Mouse (Mus musculus) MEL (cell line): ENCODE data around the gene Casp6. TPM values are rescaled to one million over a fixed set of nuclear protein-coding genes. Genes with fewer than 3 reads are reported as not detected.

Experiments
- DNase-seq: peaks from one replicate; pipeline ENCODE4 v3.0.0; 2011; ENCODE audit warnings: low read depth, low spot score
- H3K27ac ChIP-seq: 2 replicates; pipeline ENCODE4 v1.5.1; 2012; ENCODE audit warnings: low read depth, mild to moderate bottlenecking, control low read depth, low read length, moderate library complexity; ENCODE audit not compliant: control insufficient read depth
- H3K27me3 ChIP-seq, 2 experiments: fragments of 150-350 bp in 1 of 2; sonication (generic) in 1 of 2; 2 replicates each; pipeline ENCODE4 v1.6.1; 2012; ENCODE audit warnings: low read length in 2 of 2, mild to moderate bottlenecking in 2 of 2, improper control_type of control experiment in 1 of 2, moderate library complexity in 1 of 2; ENCODE audit not compliant: insufficient read depth in 2 of 2, control insufficient read depth in 1 of 2
- H3K36me3 ChIP-seq, 2 experiments: 2 replicates each; pipeline ENCODE4 v1.6.1; 2012 to 2014; ENCODE audit warnings: low read length in 2 of 2, improper control_type of control experiment in 1 of 2, inconsistent platforms in 1 of 2, mild to moderate bottlenecking in 1 of 2; ENCODE audit not compliant: insufficient read depth in 2 of 2, control insufficient read depth in 1 of 2
- H3K4me1 ChIP-seq, 2 experiments: fragments of 150-350 bp in 1 of 2; sonication (generic) in 1 of 2; 2 replicates each; pipeline ENCODE4 v1.6.1; 2012; ENCODE audit warnings: low read length in 2 of 2, improper control_type of control experiment in 1 of 2, mild to moderate bottlenecking in 1 of 2; ENCODE audit not compliant: insufficient read depth in 2 of 2, control insufficient read depth in 1 of 2
- H3K4me3 ChIP-seq, 2 experiments: fragments of 150-350 bp in 1 of 2; sonication (generic) in 1 of 2; 2 replicates each; pipeline ENCODE4 v1.5.1; 2012; ENCODE audit warnings: low read depth in 2 of 2, low read length in 2 of 2, mild to moderate bottlenecking in 2 of 2, moderate library complexity in 2 of 2, control low read depth in 1 of 2, improper control_type of control experiment in 1 of 2; ENCODE audit not compliant: control insufficient read depth in 1 of 2, insufficient read depth in 1 of 2
- H3K79me2 ChIP-seq: 2 replicates; pipeline ENCODE4 v1.6.1; 2012; ENCODE audit warnings: mild to moderate bottlenecking, low read length, moderate library complexity; ENCODE audit not compliant: control insufficient read depth, poor library complexity, insufficient read depth
- H3K9ac ChIP-seq: 2 replicates; pipeline ENCODE4 v1.6.1; 2012; ENCODE audit warnings: low read depth, mild to moderate bottlenecking, control low read depth, low read length, moderate library complexity; ENCODE audit not compliant: control insufficient read depth, poor library complexity, severe bottlenecking
- H3K9me3 ChIP-seq: fragments of 150-350 bp; sonication (generic); replicated peaks from 2 replicates; pipeline ENCODE4 v1.6.1; 2012; ENCODE audit warnings: mild to moderate bottlenecking, low read length, improper control_type of control experiment, moderate library complexity; ENCODE audit not compliant: insufficient read depth
- CHD2 ChIP-seq: IDR thresholded peaks from 2 replicates; pipeline ENCODE4 v1.6.1; 2011; ENCODE audit warnings: low read length, improper control_type of control experiment
- CTCF ChIP-seq, 3 experiments: IDR thresholded peaks in 2 of 3; conservative IDR thresholded peaks in 1 of 3; 2 replicates each; pipeline ENCODE4 v1.5.1; 2011 to 2012; ENCODE audit warnings: low read length in 3 of 3, low read depth in 2 of 3, mild to moderate bottlenecking in 2 of 3, improper control_type of control experiment in 1 of 3, inconsistent platforms in 1 of 3, mixed read lengths in 1 of 3, moderate library complexity in 1 of 3; ENCODE audit not compliant: control insufficient read depth in 1 of 3, insufficient read depth in 1 of 3, poor library complexity in 1 of 3, severe bottlenecking in 1 of 3
- E2F4 ChIP-seq: IDR thresholded peaks from 2 replicates; pipeline ENCODE4 v1.6.1; 2011; ENCODE audit warnings: low read depth, low read length, improper control_type of control experiment, borderline replicate concordance
- GABPA ChIP-seq: IDR thresholded peaks from 2 replicates; pipeline ENCODE4 v1.6.1; 2012; ENCODE audit warnings: low read depth, mild to moderate bottlenecking, inconsistent platforms, low read length, improper control_type of control experiment, moderate library complexity
- GATA1 ChIP-seq: IDR thresholded peaks from 2 replicates; pipeline ENCODE4 v1.6.1; 2011; ENCODE audit warnings: low read depth, low read length, improper control_type of control experiment
- HCFC1 ChIP-seq: IDR thresholded peaks from 2 replicates; pipeline ENCODE4 v1.6.1; 2012; ENCODE audit warnings: low read depth, mild to moderate bottlenecking, inconsistent platforms, low read length, improper control_type of control experiment, moderate library complexity
- KAT2A ChIP-seq: conservative IDR thresholded peaks from 2 replicates; pipeline ENCODE4 v1.6.1; 2012; ENCODE audit warnings: low read depth, low read length, improper control_type of control experiment, inconsistent platforms
- MAX ChIP-seq: IDR thresholded peaks from 2 replicates; pipeline ENCODE4 v1.6.1; 2011; ENCODE audit warnings: low read length, improper control_type of control experiment
- MAZ ChIP-seq: IDR thresholded peaks from 2 replicates; pipeline ENCODE4 v1.6.1; 2012; ENCODE audit warnings: low read depth, mild to moderate bottlenecking, inconsistent platforms, low read length, improper control_type of control experiment
- MEF2A ChIP-seq: IDR thresholded peaks from 2 replicates; pipeline ENCODE4 v1.6.1; 2014; ENCODE audit warnings: low read depth, mild to moderate bottlenecking, inconsistent platforms, low read length, improper control_type of control experiment; ENCODE audit not compliant: poor library complexity, insufficient replicate concordance, severe bottlenecking; ENCODE audit errors: extremely low read depth
- MXI1 ChIP-seq: IDR thresholded peaks from 2 replicates; pipeline ENCODE4 v1.6.1; 2011; ENCODE audit warnings: mild to moderate bottlenecking, low read depth, low read length, improper control_type of control experiment
- MYB ChIP-seq: IDR thresholded peaks from 2 replicates; pipeline ENCODE4 v1.6.1; 2011; ENCODE audit warnings: mild to moderate bottlenecking, low read depth, low read length, improper control_type of control experiment
- NELFE ChIP-seq: IDR thresholded peaks from 2 replicates; pipeline ENCODE4 v1.6.1; 2011; ENCODE audit warnings: low read depth, low read length, improper control_type of control experiment
- NRF1 ChIP-seq: IDR thresholded peaks from 2 replicates; pipeline ENCODE4 v1.6.1; 2014; ENCODE audit warnings: low read depth, mild to moderate bottlenecking, inconsistent platforms, low read length, improper control_type of control experiment, moderate library complexity; ENCODE audit not compliant: poor library complexity, insufficient read depth, severe bottlenecking
- POLR2AphosphoS2 ChIP-seq: IDR thresholded peaks from 2 replicates; pipeline ENCODE4 v1.6.1; 2011; ENCODE audit warnings: low read length, improper control_type of control experiment
- POLR2AphosphoS5 ChIP-seq: IDR thresholded peaks from 2 replicates; pipeline ENCODE4 v1.6.1; 2012; ENCODE audit warnings: low read depth, borderline replicate concordance, mild to moderate bottlenecking, inconsistent platforms, low read length, moderate library complexity, mixed read lengths
- SMC3 ChIP-seq: IDR thresholded peaks from 2 replicates; pipeline ENCODE4 v1.6.1; 2011; ENCODE audit warnings: low read depth, low read length, improper control_type of control experiment
- TBP ChIP-seq: IDR thresholded peaks from 2 replicates; pipeline ENCODE4 v1.8.0; 2011; ENCODE audit warnings: low read depth, low read length, improper control_type of control experiment
- UBTF ChIP-seq: IDR thresholded peaks from 2 replicates; pipeline ENCODE4 v1.6.1; 2012; ENCODE audit warnings: low read depth, mild to moderate bottlenecking, inconsistent platforms, low read length, improper control_type of control experiment, moderate library complexity, borderline replicate concordance; ENCODE audit not compliant: insufficient read depth
- USF2 ChIP-seq, 2 experiments: IDR thresholded peaks; 2 replicates each; pipeline ENCODE4 v1.6.1; 2011 to 2012; ENCODE audit warnings: improper control_type of control experiment in 2 of 2, low read length in 2 of 2, borderline replicate concordance in 1 of 2, inconsistent platforms in 1 of 2, low read depth in 1 of 2, mild to moderate bottlenecking in 1 of 2; ENCODE audit not compliant: insufficient read depth in 1 of 2
- ZMIZ1 ChIP-seq: IDR thresholded peaks from 2 replicates; pipeline ENCODE4 v1.6.1; 2012; ENCODE audit warnings: low read depth, mild to moderate bottlenecking, inconsistent platforms, low read length, improper control_type of control experiment, moderate library complexity
- ZNF384 ChIP-seq: IDR thresholded peaks from 2 replicates; pipeline ENCODE4 v1.6.1; 2012; ENCODE audit warnings: low read depth, mild to moderate bottlenecking, inconsistent platforms, low read length, improper control_type of control experiment
- polyA plus RNA-seq, 2 experiments: library from polyadenylated mRNA; stranded (reverse) in 1 of 2; unstranded in 1 of 2; fragments of >175 nt in 1 of 2; fragments of >200 nt in 1 of 2; gene quantifications; 2 replicates each; pipeline versions ENCODE4 v1.2.1 to v1.2.4; 2012; ENCODE audit warnings: low replicate concordance in 2 of 2, low read depth in 1 of 2; ENCODE audit not compliant: insufficient read length in 2 of 2, insufficient read depth in 1 of 2, missing spikeins in 1 of 2
- total RNA-seq: library from RNA; depleted of rRNA; stranded (reverse); fragments of 300-350 nt; gene quantifications from 2 replicates; pipeline ENCODE4 v1.2.3, GENCODE M21; 2012

Gene Casp6
- total and polyA plus RNA-seq, 3 experiments, result 8.7 to 34.2 TPM; not detected in 1

DNA sequence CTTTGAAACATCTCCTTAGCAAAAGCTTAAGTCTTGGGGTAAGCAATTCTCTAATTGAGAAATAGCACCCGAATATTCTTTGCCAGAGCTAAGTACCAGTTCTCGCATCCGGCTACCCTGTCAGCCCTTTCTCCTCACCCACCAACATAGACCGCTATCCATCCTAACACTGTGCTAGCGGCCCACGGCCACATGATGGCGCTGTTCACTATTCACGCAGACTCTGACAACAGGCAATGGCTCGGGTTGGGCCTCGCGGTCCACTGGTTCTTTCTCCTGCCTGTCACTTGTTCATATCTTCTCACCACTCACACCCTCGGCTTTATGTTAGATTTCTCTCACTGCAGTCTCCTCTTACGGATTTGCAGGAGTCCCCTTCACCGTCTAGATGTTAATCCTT, 37.5 kb upstream of the Casp6 start (continued):
- no peak for TF ChIP-seq MYB
- TF ChIP-seq KAT2A, result no peak
- TF ChIP-seq USF2 (IDR thresholded peaks at IDR 0.05; ENCODE audit: borderline replicate concordance in 1 of 2, insufficient read depth in 1 of 2, low read depth in 1 of 2, low read length in 2 of 2), result no peak
- no peak for TF ChIP-seq GABPA
- no peak for TF ChIP-seq POLR2AphosphoS5
- TF ChIP-seq MAX, result peak; percentile 24; the same call in 1 of the 2 replicates
- no peak for TF ChIP-seq NELFE
- TF ChIP-seq POLR2AphosphoS2, result no peak
- no peak for TF ChIP-seq CHD2
- TF ChIP-seq MAZ, result 0 out of 2 replicates have a peak, but pooled peaks have one; percentile 48
- no peak for TF ChIP-seq HCFC1

DNA sequence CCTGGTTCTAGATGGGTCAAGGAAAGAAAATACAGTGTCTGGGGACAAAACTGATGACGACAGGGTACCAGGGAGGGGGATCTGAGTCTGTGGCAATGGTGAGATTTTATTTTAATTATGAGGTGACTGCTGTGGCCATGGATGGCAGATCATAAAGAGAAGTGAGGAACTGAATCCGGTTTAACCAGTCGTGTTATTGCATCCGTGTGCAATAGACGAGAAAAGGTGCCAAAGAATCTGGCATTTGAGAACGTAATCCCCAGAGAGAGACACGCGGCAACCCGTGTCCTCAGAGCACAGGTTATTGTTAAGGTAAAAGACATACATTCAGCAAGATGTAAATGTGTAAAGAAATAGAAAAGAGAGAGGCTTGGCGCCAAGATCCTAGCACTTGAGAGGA, 23.9 kb upstream of the Casp6 start:
- no peak for DNase-seq
- Histone ChIP-seq H3K9me3 (no peaks in the 10 kb centered on the region), H3K4me1 (peaks cover 11 to 35% of the 10 kb centered on the region in 2 experiments), H3K4me3 (peak overlapping the region in 1 of 2 experiments; percentile 33; a peak in 1 of 4 replicates), H3K27ac (no peak overlapping the region), H3K79me2 (peaks cover 30% of the 10 kb centered on the region), H3K36me3 (peaks cover 0 to 20% of the 10 kb centered on the region in 2 experiments; a peak in 3 of 4 replicates), H3K9ac (no peak overlapping the region; the same call in 1 of the 2 replicates), H3K27me3 (no peaks in the 10 kb centered on the region)
- TF ChIP-seq MYB (no peak), TBP (no peak), ZMIZ1 (no peak), CTCF (IDR thresholded peaks at IDR 0.05 in 2 of 3, conservative IDR thresholded peaks at IDR 0.05 in 1 of 3; ENCODE audit: control insufficient read depth in 1 of 3, insufficient read depth in 1 of 3, low read depth in 2 of 3, low read length in 3 of 3, poor library complexity in 1 of 3, severe bottlenecking in 1 of 3) (no peak), HCFC1 (no peak), E2F4 (no peak), UBTF (no peak), MAZ (no peak), MXI1 (no peak), SMC3 (no peak), NRF1 (no peak), ZNF384 (no peak), GATA1 (no peak), MEF2A (no peak), MAX (no peak)
